Mouse (Mus musculus): ENCODE measurements at regions not wholly inside any gene's neighbourhood (a gene's known extent, or its start where the extent isn't known, plus 50 kb on each side); places are given as distances from the start of the nearest gene placed in this dataset.

GRCm38 (mm10) chr10:118056789-118057271, 84.8 kb upstream of the Mdm1 start:
- TF ChIP-seq CTCF (IDR thresholded peaks at IDR 0.05; ENCODE audit: low read depth, low read length), result no peak
- TF ChIP-seq POLR2A (IDR thresholded peaks at IDR 0.05; ENCODE audit: borderline replicate concordance, low read depth, low read length), result no peak
